Mouse (Mus musculus) left cerebral cortex, adult 9 months (tissue): ENCODE measurements around the gene Gpc3.

ENCODE experiments used
- DNase-seq, 2 experiments: peaks; one replicate each; pipeline ENCODE4 v3.0.0; 2022; ENCODE audit warnings: low spot score in 2 of 2

Gpc3 gene

GRCm38 (mm10) chrX:52613328-52614030 lies at the start of gene Gpc3:
TSS of gene Gpc3 (minus strand) at chrX:52613950.
- DNase-seq = peak in 1 of 2 experiments; percentile 0

GRCm38 (mm10) chrX:52651975-52652374 lies 38.2 kb upstream of the Gpc3 start:
- DNase-seq = peak in 1 of 2 experiments; percentile 33

- no peak for DNase-seq
Measured at GRCm38 (mm10) chrX:52651472-52651948, 37.8 kb upstream of the Gpc3 start.

- DNase-seq = no peak
Measured at GRCm38 (mm10) chrX:52648910-52649785, 35.4 kb upstream of the Gpc3 start.

- no peak for DNase-seq
Measured at GRCm38 (mm10) chrX:52644393-52644792, 30.6 kb upstream of the Gpc3 start.

GRCm38 (mm10) chrX:52643350-52643749 lies 29.6 kb upstream of the Gpc3 start:
- DNase-seq = no peak

GRCm38 (mm10) chrX:52642126-52642525 lies 28.4 kb upstream of the Gpc3 start:
- DNase-seq = no peak

- DNase-seq = no peak
Measured at GRCm38 (mm10) chrX:52637419-52637818, 23.7 kb upstream of the Gpc3 start.

- DNase-seq = no peak
Measured at GRCm38 (mm10) chrX:52633976-52634375, 20.2 kb upstream of the Gpc3 start.

- DNase-seq = no peak
Measured at GRCm38 (mm10) chrX:52632688-52633324, 19.1 kb upstream of the Gpc3 start.

GRCm38 (mm10) chrX:52626963-52627716 lies 13.4 kb upstream of the Gpc3 start:
- no peak for DNase-seq

GRCm38 (mm10) chrX:52617813-52618212 lies 4.1 kb upstream of the Gpc3 start:
- DNase-seq = no peak

GRCm38 (mm10) chrX:52616152-52616551 lies 2.4 kb upstream of the Gpc3 start:
- DNase-seq = no peak

- no peak for DNase-seq
Measured at GRCm38 (mm10) chrX:52614031-52614381, 256 bp upstream of the Gpc3 start.

GRCm38 (mm10) chrX:52612806-52613205 lies 944 bp downstream of the Gpc3 start:
- no peak for DNase-seq

GRCm38 (mm10) chrX:52611987-52612670 lies 1.6 kb downstream of the Gpc3 start:
- no peak for DNase-seq

- DNase-seq = no peak
Measured at GRCm38 (mm10) chrX:52611541-52611940, 2.2 kb downstream of the Gpc3 start.

- no peak for DNase-seq
Measured at GRCm38 (mm10) chrX:52603143-52603542, 10.6 kb downstream of the Gpc3 start.

GRCm38 (mm10) chrX:52599246-52599645 lies 14.5 kb downstream of the Gpc3 start:
- DNase-seq = no peak

GRCm38 (mm10) chrX:52587671-52588070 lies 26.1 kb downstream of the Gpc3 start:
- DNase-seq = no peak

GRCm38 (mm10) chrX:52559995-52560394 lies 53.8 kb downstream of the Gpc3 start:
- DNase-seq = no peak
